Mouse (Mus musculus): ENCODE data around the gene Tbl1x. TPM values are rescaled to one million over a fixed set of nuclear protein-coding genes. Genes with fewer than 3 reads are reported as not detected.

Gene Tbl1x
- polyA plus RNA-seq, 1 experiment from 2014 or later: 81.1 TPM

DNA sequence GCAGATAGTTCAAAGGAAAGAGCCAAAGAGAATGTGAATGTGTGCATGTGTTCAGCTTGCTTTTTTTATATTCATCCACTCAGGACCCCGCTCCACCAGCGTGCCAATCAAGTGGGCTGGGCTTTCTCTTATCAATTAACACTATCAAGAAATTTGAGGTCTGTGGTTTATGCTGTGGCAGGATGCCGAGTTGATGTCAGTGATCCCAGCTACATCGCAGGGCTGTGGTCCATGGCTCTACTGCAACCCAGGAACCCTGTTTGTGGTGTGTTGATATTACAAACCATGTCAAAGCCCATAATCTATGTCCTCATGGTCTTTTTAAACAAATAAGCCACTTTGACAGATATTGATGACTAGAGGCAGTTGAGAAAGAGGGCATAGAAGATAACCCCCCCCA is 129.5 kb downstream of the Tbl1x start:
- ATAC-seq (ENCODE audit: insufficient read depth, low FRiP score, low TSS enrichment) (no peak), DNase-seq (ENCODE audit: low spot score) (no peak)
- 88% methylated on average over 4 of the region's 4 CpGs for WGBS
- H3K27ac ChIP-seq (ENCODE audit: low read depth, low read length): no peak overlapping the region
- H3K36me3 ChIP-seq (ENCODE audit: control insufficient read depth, insufficient read depth, low read length): no peaks in the 10 kb centered on the region
- no peaks in the 10 kb centered on the region for H3K9me3 ChIP-seq (ENCODE audit: control insufficient read depth, low read length)
- no peak overlapping the region for H3K4me2 ChIP-seq (ENCODE audit: low read depth)
- H3K9ac ChIP-seq (ENCODE audit: low read length): no peak overlapping the region
- H3K27me3 ChIP-seq (ENCODE audit: control insufficient read depth, insufficient read depth, low read length): no peaks in the 10 kb centered on the region
- no peaks in the 10 kb centered on the region for H3K4me1 ChIP-seq (ENCODE audit: control insufficient read depth, insufficient read depth, low read length)
- no peak overlapping the region for H3K4me3 ChIP-seq (ENCODE audit: low read depth, low read length)

GRCm38 (mm10) chrX:77646164-77646563 is 135.4 kb downstream of the Tbl1x start:
- Histone ChIP-seq H3K4me3 (ENCODE audit: low read depth, low read length) (no peak overlapping the region), H3K9ac (ENCODE audit: low read length) (no peak overlapping the region), H3K4me2 (ENCODE audit: low read depth) (no peak overlapping the region), H3K27me3 (ENCODE audit: control insufficient read depth, insufficient read depth, low read length) (no peaks in the 10 kb centered on the region), H3K4me1 (ENCODE audit: control insufficient read depth, insufficient read depth, low read length) (no peaks in the 10 kb centered on the region), H3K36me3 (ENCODE audit: control insufficient read depth, insufficient read depth, low read length) (no peaks in the 10 kb centered on the region), H3K27ac (ENCODE audit: low read depth, low read length) (no peak overlapping the region), H3K9me3 (ENCODE audit: control insufficient read depth, low read length) (no peaks in the 10 kb centered on the region)
- 91% methylated on average over 7 of the region's 7 CpGs for WGBS
- ATAC-seq (ENCODE audit: insufficient read depth, low FRiP score, low TSS enrichment) (no peak), DNase-seq (ENCODE audit: low spot score) (no peak)

DNA sequence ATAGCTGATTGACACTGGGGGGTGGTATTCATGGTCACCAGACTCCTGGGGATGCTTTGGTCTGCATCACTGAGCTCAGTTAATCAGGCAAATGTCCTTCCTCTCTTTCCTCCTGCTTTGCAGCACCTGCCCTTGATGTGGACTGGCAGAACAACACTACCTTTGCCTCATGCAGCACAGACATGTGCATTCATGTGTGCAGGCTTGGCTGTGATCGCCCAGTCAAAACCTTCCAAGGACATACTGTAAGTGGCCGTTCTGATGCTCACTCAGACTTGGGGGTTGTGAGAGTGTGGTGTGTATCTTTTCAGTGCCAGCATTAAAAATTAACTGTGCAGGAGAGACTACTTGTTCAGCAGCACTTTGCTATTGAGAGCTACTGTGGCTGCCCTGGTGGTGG is 139.4 kb downstream of the Tbl1x start:
- no peak overlapping the region for H3K4me3 ChIP-seq (ENCODE audit: low read depth, low read length)
- 98% methylated on average over 2 of the region's 2 CpGs for WGBS
- no peaks in the 10 kb centered on the region for H3K36me3 ChIP-seq (ENCODE audit: control insufficient read depth, insufficient read depth, low read length)
- H3K4me2 ChIP-seq (ENCODE audit: low read depth): no peak overlapping the region
- H3K9ac ChIP-seq (ENCODE audit: low read length): no peak overlapping the region
- H3K9me3 ChIP-seq (ENCODE audit: control insufficient read depth, low read length): no peaks in the 10 kb centered on the region
- H3K27me3 ChIP-seq (ENCODE audit: control insufficient read depth, insufficient read depth, low read length): no peaks in the 10 kb centered on the region
- DNase-seq (ENCODE audit: low spot score): no peak
- H3K27ac ChIP-seq (ENCODE audit: low read depth, low read length): no peak overlapping the region
- no peak for ATAC-seq (ENCODE audit: insufficient read depth, low FRiP score, low TSS enrichment)
- no peaks in the 10 kb centered on the region for H3K4me1 ChIP-seq (ENCODE audit: control insufficient read depth, insufficient read depth, low read length)

- H3K27me3 ChIP-seq (ENCODE audit: control insufficient read depth, insufficient read depth, low read length): no peaks in the 10 kb centered on the region
- no peak overlapping the region for H3K27ac ChIP-seq (ENCODE audit: low read depth, low read length)
- ATAC-seq (ENCODE audit: insufficient read depth, low FRiP score, low TSS enrichment) (no peak), DNase-seq (ENCODE audit: low spot score) (no peak)
- no peak overlapping the region for H3K9ac ChIP-seq (ENCODE audit: low read length)
- H3K4me2 ChIP-seq (ENCODE audit: low read depth): no peak overlapping the region
- WGBS: 94% methylated on average over 3 of the region's 3 CpGs
- H3K4me3 ChIP-seq (ENCODE audit: low read depth, low read length): no peak overlapping the region
- peaks cover 5% of the 10 kb centered on the region; the same call in 1 of the 2 replicates for H3K36me3 ChIP-seq (ENCODE audit: control insufficient read depth, insufficient read depth, low read length)
- no peaks in the 10 kb centered on the region for H3K9me3 ChIP-seq (ENCODE audit: control insufficient read depth, low read length)
- H3K4me1 ChIP-seq (ENCODE audit: control insufficient read depth, insufficient read depth, low read length): no peaks in the 10 kb centered on the region
These were observed 151.2 kb downstream of the Tbl1x start for GRCm38 (mm10) chrX:77662030-77662429.

GRCm38 (mm10) chrX:77663276-77663675 is 152.5 kb downstream of the Tbl1x start:
- no peaks in the 10 kb centered on the region for H3K4me1 ChIP-seq (ENCODE audit: control insufficient read depth, insufficient read depth, low read length)
- H3K27me3 ChIP-seq (ENCODE audit: control insufficient read depth, insufficient read depth, low read length): no peaks in the 10 kb centered on the region
- no peak overlapping the region for H3K4me2 ChIP-seq (ENCODE audit: low read depth)
- WGBS: 82% methylated on average over 3 of the region's 3 CpGs
- ATAC-seq (ENCODE audit: insufficient read depth, low FRiP score, low TSS enrichment): no peak
- no peak overlapping the region for H3K27ac ChIP-seq (ENCODE audit: low read depth, low read length)
- no peak overlapping the region for H3K9ac ChIP-seq (ENCODE audit: low read length)
- DNase-seq (ENCODE audit: low spot score): no peak
- peaks cover 5% of the 10 kb centered on the region; the same call in 1 of the 2 replicates for H3K36me3 ChIP-seq (ENCODE audit: control insufficient read depth, insufficient read depth, low read length)
- no peak overlapping the region for H3K4me3 ChIP-seq (ENCODE audit: low read depth, low read length)
- no peaks in the 10 kb centered on the region for H3K9me3 ChIP-seq (ENCODE audit: control insufficient read depth, low read length)

DNA sequence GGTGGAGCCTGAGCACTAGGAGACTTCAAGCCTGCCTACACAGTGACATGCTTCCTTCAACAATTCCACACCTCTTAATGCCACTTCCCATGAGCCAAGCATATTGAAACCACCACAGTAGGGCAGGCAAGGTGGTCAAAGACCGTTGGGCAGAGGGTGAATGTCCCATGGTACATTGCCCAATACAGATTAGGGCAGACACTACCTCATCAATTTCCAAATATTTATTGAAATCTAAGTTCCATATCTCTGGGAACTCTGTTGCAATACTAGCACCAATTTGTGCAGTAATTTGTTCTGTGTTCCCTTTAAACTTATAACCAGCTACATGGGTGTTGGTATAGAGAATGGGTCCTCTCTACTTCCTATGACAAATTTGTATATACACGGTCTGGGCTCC is 154.2 kb downstream of the Tbl1x start:
- WGBS: 90% methylated on average over 2 of the region's 2 CpGs

GRCm38 (mm10) chrX:77666911-77667310 is 156.1 kb downstream of the Tbl1x start:
- ATAC-seq (ENCODE audit: insufficient read depth, low FRiP score, low TSS enrichment): no peak
- H3K9me3 ChIP-seq (ENCODE audit: control insufficient read depth, low read length): no peaks in the 10 kb centered on the region
- H3K4me3 ChIP-seq (ENCODE audit: low read depth, low read length): no peak overlapping the region
- no peaks in the 10 kb centered on the region for H3K4me1 ChIP-seq (ENCODE audit: control insufficient read depth, insufficient read depth, low read length)
- no peak overlapping the region for H3K4me2 ChIP-seq (ENCODE audit: low read depth)
- no peaks in the 10 kb centered on the region; the same call in 1 of the 2 replicates for H3K36me3 ChIP-seq (ENCODE audit: control insufficient read depth, insufficient read depth, low read length)
- DNase-seq (ENCODE audit: low spot score): no peak
- 82% methylated on average over 1 of the region's 1 CpGs for WGBS
- no peak overlapping the region for H3K9ac ChIP-seq (ENCODE audit: low read length)
- no peaks in the 10 kb centered on the region for H3K27me3 ChIP-seq (ENCODE audit: control insufficient read depth, insufficient read depth, low read length)
- H3K27ac ChIP-seq (ENCODE audit: low read depth, low read length): no peak overlapping the region

More for the DNA sequence above, 154.2 kb downstream of the Tbl1x start:
- Histone ChIP-seq H3K4me2 (ENCODE audit: low read depth) (no peak overlapping the region), H3K27me3 (ENCODE audit: control insufficient read depth, insufficient read depth, low read length) (no peaks in the 10 kb centered on the region), H3K36me3 (ENCODE audit: control insufficient read depth, insufficient read depth, low read length) (peaks cover 2% of the 10 kb centered on the region; the same call in 1 of the 2 replicates), H3K9me3 (ENCODE audit: control insufficient read depth, low read length) (no peaks in the 10 kb centered on the region), H3K27ac (ENCODE audit: low read depth, low read length) (no peak overlapping the region), H3K4me1 (ENCODE audit: control insufficient read depth, insufficient read depth, low read length) (no peaks in the 10 kb centered on the region), H3K4me3 (ENCODE audit: low read depth, low read length) (no peak overlapping the region), H3K9ac (ENCODE audit: low read length) (no peak overlapping the region)
- DNase-seq (ENCODE audit: low spot score) (no peak), ATAC-seq (ENCODE audit: insufficient read depth, low FRiP score, low TSS enrichment) (no peak)

DNA sequence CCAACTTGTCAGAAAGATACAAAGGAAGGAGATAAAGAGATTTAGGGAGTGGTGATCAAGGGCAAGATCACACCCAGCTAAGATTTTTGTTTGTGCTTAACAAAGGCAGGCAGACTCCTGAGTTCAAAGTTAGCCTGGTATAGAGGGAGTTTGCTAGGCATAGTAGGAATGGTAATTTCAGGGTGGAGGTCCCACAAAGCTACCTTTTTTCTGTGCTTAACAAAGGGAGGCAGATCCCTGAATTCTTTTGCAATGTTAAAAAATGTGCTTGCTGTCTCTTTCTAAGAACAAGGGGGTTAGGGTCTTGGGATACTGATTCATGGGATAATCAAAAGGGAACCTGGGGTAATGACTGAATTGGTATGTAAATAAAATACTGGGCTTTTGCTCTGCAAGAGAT is 156.6 kb downstream of the Tbl1x start:
- H3K9me3 ChIP-seq (ENCODE audit: control insufficient read depth, low read length): no peaks in the 10 kb centered on the region
- no peak for ATAC-seq (ENCODE audit: insufficient read depth, low FRiP score, low TSS enrichment)
- no peaks in the 10 kb centered on the region for H3K36me3 ChIP-seq (ENCODE audit: control insufficient read depth, insufficient read depth, low read length)
- H3K27ac ChIP-seq (ENCODE audit: low read depth, low read length): no peak overlapping the region
- no peaks in the 10 kb centered on the region for H3K4me1 ChIP-seq (ENCODE audit: control insufficient read depth, insufficient read depth, low read length)
- no peak overlapping the region for H3K4me3 ChIP-seq (ENCODE audit: low read depth, low read length)
- no peak overlapping the region for H3K4me2 ChIP-seq (ENCODE audit: low read depth)
- no peak overlapping the region for H3K9ac ChIP-seq (ENCODE audit: low read length)
- H3K27me3 ChIP-seq (ENCODE audit: control insufficient read depth, insufficient read depth, low read length): no peaks in the 10 kb centered on the region
- no peak for DNase-seq (ENCODE audit: low spot score)

DNA sequence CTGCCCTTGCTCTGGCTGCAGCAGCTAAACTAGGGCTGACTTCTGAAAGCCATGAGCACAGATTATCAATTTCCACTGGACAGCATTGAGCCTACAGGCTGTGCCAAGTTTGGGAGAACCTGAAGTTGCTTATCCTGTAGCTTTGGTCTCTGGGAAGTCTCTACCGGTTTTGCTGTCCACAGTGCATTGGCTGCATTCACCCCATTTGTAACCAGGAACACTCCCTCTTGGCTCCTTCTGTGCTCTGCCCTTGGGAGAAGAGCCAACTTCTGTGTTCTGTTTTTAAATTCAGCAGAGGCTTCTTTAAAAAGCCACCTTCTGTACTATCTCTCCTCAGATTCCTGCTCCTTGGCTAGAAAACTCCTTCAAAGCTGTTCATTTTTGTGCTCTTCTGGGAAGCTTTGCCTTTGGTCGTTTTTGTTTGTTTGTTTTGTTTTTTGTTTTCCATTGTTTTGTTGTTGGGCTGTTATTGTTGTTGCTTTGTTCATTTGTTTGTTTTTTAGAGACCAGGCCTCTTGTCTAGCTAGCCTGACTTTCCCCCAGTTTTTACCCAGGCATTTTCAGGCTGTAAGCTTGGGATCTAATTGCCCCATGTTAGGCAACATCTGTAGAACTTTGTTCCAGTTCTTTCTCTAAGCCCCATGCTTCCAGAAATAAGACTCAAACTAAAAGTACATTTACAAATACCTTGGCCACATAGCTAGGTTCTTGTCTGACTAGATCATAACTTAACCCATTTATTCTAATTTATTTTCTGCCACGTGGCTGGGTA is 159.2 kb downstream of the Tbl1x start:
- ATAC-seq (ENCODE audit: insufficient read depth, low FRiP score, low TSS enrichment): no peak
- Histone ChIP-seq H3K36me3 (ENCODE audit: control insufficient read depth, insufficient read depth, low read length) (no peaks in the 10 kb centered on the region), H3K27me3 (ENCODE audit: control insufficient read depth, insufficient read depth, low read length) (no peaks in the 10 kb centered on the region), H3K9ac (ENCODE audit: low read length) (no peak overlapping the region), H3K4me2 (ENCODE audit: low read depth) (no peak overlapping the region), H3K4me1 (ENCODE audit: control insufficient read depth, insufficient read depth, low read length) (no peaks in the 10 kb centered on the region), H3K9me3 (ENCODE audit: control insufficient read depth, low read length) (no peaks in the 10 kb centered on the region), H3K4me3 (ENCODE audit: low read depth, low read length) (no peak overlapping the region), H3K27ac (ENCODE audit: low read depth, low read length) (no peak overlapping the region)
- no peak for DNase-seq (ENCODE audit: low spot score)
- WGBS: 74% methylated on average over 3 of the region's 3 CpGs
